Mouse (Mus musculus): Measurements from ENCODE around the gene Olfr393. TPM values are rescaled to one million over a fixed set of nuclear protein-coding genes. Genes with fewer than 3 reads are reported as not detected.

Olfr393 gene
- polyA plus RNA-seq (2012; ENCODE audit: low replicate concordance): not detected in 2 replicates

GRCm38 (mm10) chr11:73851354-73851753 is at the start of gene Olfr393:
Olfr393 (minus strand) TSS chr11:73851454.

DNA sequence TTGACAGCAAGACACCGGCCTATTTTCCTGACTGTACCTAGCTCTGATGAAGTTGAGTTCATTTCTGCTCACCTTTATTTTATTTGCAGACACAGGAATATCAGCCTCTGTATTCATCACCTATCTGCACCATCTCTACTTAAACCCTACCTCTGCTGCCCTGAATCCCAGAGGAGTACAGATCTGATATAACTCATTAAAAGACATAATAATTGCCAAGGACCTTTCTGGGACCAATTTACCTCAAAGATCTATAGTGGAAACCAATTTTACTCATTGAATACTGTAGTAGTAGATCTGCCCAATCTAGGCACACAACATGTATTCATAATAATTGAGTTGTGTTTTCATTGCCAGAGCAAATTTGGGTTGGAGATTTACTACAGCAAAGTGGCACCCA is 39.4 kb upstream of the Olfr393 start, which contains the start of gene Olfr394:
TSS of gene Olfr394 (minus strand) at position 101 of the 400 bp plus-strand sequence.

GRCm38 (mm10) chr11:73816949-73817348 is 34.3 kb downstream of the Olfr393 start, which contains the start of gene Olfr392:
Olfr392 (minus strand) TSS chr11:73817049.

GRCm38 (mm10) chr11:73802952-73803351 is 48.3 kb downstream of the Olfr393 start, which contains the start of gene Olfr391-ps:
Olfr391-ps (minus strand) TSS chr11:73803052.

Other genes with a start within 250 kb of the Olfr393 start
- not detected in 2 replicates for gene Zfp735, start 162.7 kb downstream of the Olfr393 start, polyA plus RNA-seq (2012; ENCODE audit: low replicate concordance)
- gene Olfr389, start 70.7 kb downstream of the Olfr393 start, polyA plus RNA-seq (2012; ENCODE audit: low replicate concordance): not detected in 2 replicates
- not detected in 2 replicates for gene Olfr390, start 68.5 kb downstream of the Olfr393 start, polyA plus RNA-seq (2012; ENCODE audit: low replicate concordance)
- not detected in 2 replicates for gene Olfr391-ps, start 48.4 kb downstream of the Olfr393 start, polyA plus RNA-seq (2012; ENCODE audit: low replicate concordance)
- not detected in 2 replicates for gene Olfr392, start 34.4 kb downstream of the Olfr393 start, polyA plus RNA-seq (2012; ENCODE audit: low replicate concordance)
- gene Olfr394, start 39.3 kb upstream of the Olfr393 start, polyA plus RNA-seq (2012; ENCODE audit: low replicate concordance): not detected in 2 replicates
- not detected in 2 replicates for gene Olfr395, start 57.8 kb upstream of the Olfr393 start, polyA plus RNA-seq (2012; ENCODE audit: low replicate concordance)
- gene Olfr23, start 85.2 kb upstream of the Olfr393 start, polyA plus RNA-seq (2012; ENCODE audit: low replicate concordance): not detected in 2 replicates
- gene Olfr397, start 109.4 kb upstream of the Olfr393 start, polyA plus RNA-seq (2012; ENCODE audit: low replicate concordance): not detected in 2 replicates
- not detected in 2 replicates for gene Olfr398, start 139.0 kb upstream of the Olfr393 start, polyA plus RNA-seq (2012; ENCODE audit: low replicate concordance)
- not detected in 2 replicates for gene Olfr139, start 205.1 kb upstream of the Olfr393 start, polyA plus RNA-seq (2012; ENCODE audit: low replicate concordance)
- not detected in 2 replicates for gene Olfr399, start 205.2 kb upstream of the Olfr393 start, polyA plus RNA-seq (2012; ENCODE audit: low replicate concordance)
- not detected in 2 replicates for gene Zfp616, start 218.5 kb upstream of the Olfr393 start, polyA plus RNA-seq (2012; ENCODE audit: low replicate concordance)